Mouse (Mus musculus) heart, postnatal 10 days (tissue): ENCODE results near the gene Gm3629. TPM values are rescaled to one million over a fixed set of nuclear protein-coding genes. Genes with fewer than 3 reads are reported as not detected.
"Not testable (repeated sequence)": the region's sequence is repeated elsewhere in the genome, so short reads cannot be mapped to it uniquely, and the experiment has no call there.

Source experiments
- DNase-seq, 2 experiments: peaks; one replicate each; pipeline ENCODE4 v3.0.0; 2021
- intact Hi-C: fragments of 180-260 bp; cut with DNase I; formaldehyde crosslinking; loops from one replicate; pipeline ENCODE4 v1.15.1; 2025
- total RNA-seq, 2 experiments: library from RNA; stranded (reverse); gene quantifications; 2 replicates each; pipeline ENCODE4 v1.2.3; 2021

Gm3629 gene
- total RNA-seq, result 1 to 10 TPM; 1.2 to 1.4 TPM

DNA sequence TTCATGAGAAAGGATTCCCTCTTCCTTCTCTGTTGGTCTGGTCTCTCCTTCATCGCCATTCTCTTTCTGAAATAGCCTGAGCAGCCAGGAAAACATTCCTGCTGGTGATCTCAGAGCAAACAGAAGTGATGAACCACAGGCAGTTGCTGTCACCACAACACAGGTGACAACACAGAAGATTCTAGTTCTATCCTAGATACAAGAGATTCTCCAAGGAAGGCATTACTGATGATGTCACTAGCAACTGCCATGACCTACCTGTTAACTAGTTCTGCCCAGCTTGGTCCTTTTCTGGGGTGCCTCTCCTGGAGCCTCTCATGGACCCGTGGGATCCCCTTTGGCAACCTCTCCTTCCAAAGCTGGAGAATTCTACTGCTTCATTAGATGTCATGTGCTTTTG is at the start of gene Gm3629:
Gene Gm3629, minus strand, starts transcription at position 101 of the 400 bp plus-strand sequence.
- DNase-seq, intact Hi-C loops: not testable (repeated sequence)

DNA sequence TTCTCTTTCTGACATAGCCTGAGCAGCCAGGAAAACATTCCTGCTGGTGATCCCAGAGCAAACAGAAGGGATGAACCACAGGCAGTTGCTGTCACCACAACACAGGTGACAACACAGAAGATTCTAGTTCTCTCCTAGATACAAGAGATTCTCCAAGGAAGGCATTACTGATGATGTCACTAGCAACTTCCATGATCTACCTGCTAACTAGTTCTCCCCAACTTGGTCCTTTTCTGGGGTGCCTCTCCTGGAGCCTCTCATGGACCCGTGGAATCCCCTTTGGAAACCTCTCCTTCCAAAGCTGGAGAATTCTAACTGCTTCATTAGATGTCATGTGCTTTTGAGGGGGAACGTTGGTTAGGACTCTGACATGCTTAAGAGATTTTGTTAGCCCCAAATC is 31.9 kb upstream of the Gm3629 start, which contains the start of gene Gm3460:
Gene Gm3460, minus strand, starts transcription at position 101 of the 400 bp plus-strand sequence.
- DNase-seq, intact Hi-C loops: not testable (repeated sequence)

DNA sequence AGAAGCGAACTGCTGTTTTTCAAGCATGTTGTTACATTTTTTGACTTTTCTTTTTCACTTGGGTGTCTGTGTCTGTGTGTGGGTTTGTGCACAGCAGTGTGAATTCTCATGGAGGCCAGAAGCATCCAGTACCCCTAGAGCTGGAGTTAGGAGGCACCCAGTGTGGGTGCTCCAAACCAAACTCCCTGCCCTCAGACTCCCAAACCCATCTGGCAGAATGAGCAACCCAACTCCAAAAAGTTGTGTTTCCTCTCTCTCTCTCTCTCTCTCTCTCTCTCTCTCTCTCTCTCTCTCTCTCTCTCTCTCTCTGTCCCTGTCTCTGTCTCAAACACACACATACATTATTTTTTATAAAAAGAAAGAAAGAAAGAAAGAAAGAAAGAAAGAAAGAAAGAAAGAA is 16.0 kb upstream of the Gm3629 start:
- DNase-seq, result peak; percentile 0 to 6
- intact Hi-C loops, result not testable (repeated sequence)

DNA sequence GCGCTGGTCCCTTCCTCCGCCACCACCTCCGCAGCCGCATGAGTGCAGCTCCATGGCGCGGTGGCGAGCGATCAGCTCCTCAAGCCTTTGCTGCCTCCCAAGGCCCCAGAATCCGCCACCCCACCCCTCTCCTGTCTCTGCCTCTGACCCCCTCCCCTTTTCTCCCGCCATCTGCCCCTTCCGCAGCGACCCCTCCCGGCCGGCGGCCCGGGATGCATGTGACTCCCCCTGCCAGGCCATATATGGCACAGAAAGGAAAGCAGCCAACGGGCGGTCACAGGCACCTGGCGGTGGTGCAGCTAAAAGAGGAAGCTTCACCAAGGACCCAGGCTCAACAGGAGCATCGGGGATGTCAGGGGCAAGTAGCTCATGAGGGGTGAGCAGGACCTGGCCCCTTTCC is 14.6 kb upstream of the Gm3629 start:
- DNase-seq, result peak; percentile 15 to 20
- intact Hi-C loops, result not testable (repeated sequence)

DNA sequence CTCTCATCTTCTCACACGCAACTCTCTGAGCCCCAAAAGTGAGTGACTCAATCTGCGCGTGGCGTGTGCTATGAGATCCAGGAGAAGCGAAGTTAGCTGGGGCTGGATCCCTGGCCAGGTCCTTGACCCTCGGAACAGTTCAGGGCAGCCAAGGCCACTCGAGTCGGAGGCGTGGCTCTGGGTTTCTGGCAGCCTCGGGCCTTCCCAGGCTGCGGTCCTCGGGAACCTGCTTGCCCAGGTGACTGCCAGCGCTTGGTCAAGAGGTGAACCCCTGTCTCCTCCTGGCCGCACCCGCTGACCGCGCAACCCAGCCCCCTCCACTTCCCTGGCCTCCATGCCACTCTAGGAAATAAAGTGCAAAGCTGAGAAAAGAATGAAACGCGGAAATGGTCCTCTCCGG is 14.1 kb upstream of the Gm3629 start:
- intact Hi-C loops, result not testable (repeated sequence)
- DNase-seq, result peak; percentile 2

DNA sequence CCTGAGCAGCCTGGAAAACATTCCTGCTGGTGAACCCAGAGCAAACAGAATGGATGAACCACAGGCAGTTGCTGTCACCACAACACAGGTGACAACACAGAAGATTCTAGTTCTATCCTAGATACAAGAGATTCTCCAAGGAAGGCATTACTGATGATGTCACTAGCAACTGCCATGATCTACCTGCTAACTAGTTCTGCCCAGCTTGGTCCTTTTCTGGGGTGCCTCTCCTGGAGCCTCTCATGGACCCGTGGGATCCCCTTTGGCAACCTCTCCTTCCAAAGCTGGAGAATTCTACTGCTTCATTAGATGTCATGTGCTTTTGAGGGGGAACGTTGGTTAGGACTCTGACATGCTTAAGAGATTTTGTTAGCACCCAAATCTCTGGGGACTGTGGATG is 53.2 kb downstream of the Gm3629 start, which contains the start of gene Gm8356:
Gene Gm8356, minus strand, starts transcription at position 101 of the 400 bp plus-strand sequence.
- DNase-seq, intact Hi-C loops: not testable (repeated sequence)

Other genes with a start within 250 kb of the Gm3629 start
- not detected for gene Gm3618, start 246.9 kb downstream of the Gm3629 start, total RNA-seq
- not detected for gene Gm16440, start 200.3 kb downstream of the Gm3629 start, total RNA-seq
- under 1 TPM in 1 of 2 experiments, not detected in 1; 0.89 TPM for gene Gm3591, start 178.1 kb downstream of the Gm3629 start, total RNA-seq
- gene Gm3594, start 146.0 kb downstream of the Gm3629 start, total RNA-seq, result not detected
- gene Gm8356, start 53.3 kb downstream of the Gm3629 start, total RNA-seq, result not detected
- gene Gm3460, start 31.8 kb upstream of the Gm3629 start, total RNA-seq, result not detected
- not detected for gene Gm10251, start 93.6 kb upstream of the Gm3629 start, total RNA-seq
- not detected for gene Gm8050, start 129.6 kb upstream of the Gm3629 start, total RNA-seq
- 1 to 10 TPM; 1.0 to 1.9 TPM for gene Gm3636, start 151.7 kb upstream of the Gm3629 start, total RNA-seq
- gene Gm8362, start 183.8 kb upstream of the Gm3629 start, total RNA-seq, result under 1 TPM; 0.17 to 0.34 TPM
- not detected for gene Gm3642, start 249.7 kb upstream of the Gm3629 start, total RNA-seq